Mouse (Mus musculus): ENCODE data around the gene Krtap4-13.
"Not testable (repeated sequence)": the region's sequence is repeated elsewhere in the genome, so short reads cannot be mapped to it uniquely, and the experiment has no call there.

DNA sequence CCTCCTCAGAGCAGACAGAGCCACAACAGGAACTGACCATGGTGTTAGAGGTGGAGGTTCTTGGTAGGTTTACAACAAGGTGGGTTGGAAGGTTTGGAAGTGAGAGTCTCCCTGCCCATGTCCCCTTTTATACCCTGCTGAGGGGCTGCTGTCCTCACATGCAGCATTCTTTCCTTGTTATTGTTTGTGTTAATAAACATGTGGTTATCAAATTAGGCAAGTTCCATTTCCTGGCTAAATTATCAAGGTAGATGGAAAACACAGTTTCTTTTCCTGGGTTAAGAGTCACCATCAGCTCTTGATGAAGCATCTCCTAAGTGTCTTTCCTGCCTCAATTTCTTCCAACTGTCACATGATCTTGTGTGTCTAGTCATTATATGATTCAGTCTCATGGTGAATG lies 36.9 kb downstream of the Krtap4-13 start, which contains the start of gene Gm11595:
- TF ChIP-seq CTCF (IDR thresholded peaks at IDR 0.05; ENCODE audit: extremely low read depth, insufficient read depth, insufficient read length, insufficient replicate concordance); POLR2A (IDR thresholded peaks at IDR 0.05; ENCODE audit: low read depth, low read length): not testable (repeated sequence)

Data from spleen, adult 2 months (tissue).